Mouse (Mus musculus): ENCODE data around the gene Fxyd3.

DNA sequence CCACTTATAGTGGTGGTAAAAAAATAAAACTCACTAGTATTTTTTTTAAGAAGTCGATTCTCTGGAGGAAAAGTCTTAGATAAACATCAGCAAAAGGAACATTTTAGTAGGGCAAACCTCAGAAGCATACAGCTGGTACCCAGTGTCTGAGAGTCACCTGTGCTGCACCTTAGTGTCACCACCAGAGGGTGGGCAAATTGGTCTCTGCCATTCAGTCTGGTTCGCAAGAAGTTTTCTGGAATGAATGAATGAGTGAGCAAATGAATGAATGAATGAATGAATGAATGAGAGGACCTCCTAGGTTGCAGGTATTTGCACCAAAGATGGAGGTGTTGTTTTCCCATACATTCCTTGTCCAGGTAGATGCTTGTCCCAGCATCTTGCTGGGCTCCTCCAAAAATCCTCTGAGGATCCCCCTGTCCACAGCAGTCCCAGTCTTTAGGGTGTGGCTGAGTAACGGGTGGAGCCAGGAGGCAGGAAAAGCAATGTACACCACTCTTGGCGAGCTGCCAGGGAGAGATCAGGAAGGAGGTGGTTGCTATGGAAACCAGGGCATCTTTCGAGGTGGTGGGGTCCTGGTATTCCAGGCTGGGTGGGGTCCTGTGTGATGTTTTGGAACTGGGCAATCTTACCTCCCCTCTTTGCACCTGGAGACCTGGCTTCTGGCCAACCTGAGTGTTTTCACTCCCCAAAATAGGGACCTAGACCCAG, 27.2 kb downstream of the Fxyd3 start:
- TF ChIP-seq HCFC1 (IDR thresholded peaks at IDR 0.05; ENCODE audit: borderline replicate concordance, insufficient read depth, low read length) (no peak), ZNF384 (IDR thresholded peaks at IDR 0.05; ENCODE audit: low read depth, low read length) (no peak), ZC3H11A (IDR thresholded peaks at IDR 0.05; ENCODE audit: borderline replicate concordance, low read depth, low read length) (no peak)
